Mouse (Mus musculus) olfactory bulb, adult 2 months (tissue): Measurements from ENCODE around the gene Proz. TPM values are rescaled to one million over a fixed set of nuclear protein-coding genes. Genes with fewer than 3 reads are reported as not detected.

Experiments used
- H3K27ac ChIP-seq: fragments of 200-500 bp; 2 replicates; pipeline ENCODE4 v1.5.1; 2012; ENCODE audit warnings: low read depth, low read length; ENCODE audit not compliant: insufficient read depth
- H3K4me1 ChIP-seq: fragments of 200-500 bp; 2 replicates; pipeline ENCODE4 v1.6.1; 2012; ENCODE audit warnings: low read length; ENCODE audit not compliant: control insufficient read depth, insufficient read depth
- H3K4me3 ChIP-seq: fragments of 200-500 bp; 2 replicates; pipeline ENCODE4 v1.5.1; 2012; ENCODE audit warnings: mild to moderate bottlenecking, low read depth, low read length, moderate library complexity; ENCODE audit not compliant: insufficient read depth
- CTCF ChIP-seq: fragments of 200-500 bp; IDR thresholded peaks from 2 replicates; pipeline ENCODE4 v1.5.1; 2012; ENCODE audit warnings: low read depth, mild to moderate bottlenecking, low read length, moderate library complexity; ENCODE audit not compliant: insufficient read depth
- POLR2A ChIP-seq: fragments of 200-500 bp; IDR thresholded peaks from 2 replicates; pipeline ENCODE4 v1.6.1; 2012; ENCODE audit warnings: mild to moderate bottlenecking, low read depth, low read length, moderate library complexity; ENCODE audit not compliant: insufficient read depth
- WGBS: fragments of 180-500 bp; shearing (Covaris S2); methylation state at CpG from one replicate; pipeline ENCODE4 v1.1.7; 2018; 5-methylcytosine and 5-hydroxymethylcytosine counted together
- polyA plus RNA-seq: library from polyadenylated mRNA; stranded (reverse); fragments of >200 nt; gene quantifications from 2 replicates; pipeline ENCODE4 v1.2.4, GENCODE M21; 2012; ENCODE audit warnings: low replicate concordance; ENCODE audit not compliant: missing spikeins, insufficient read depth, insufficient read length

Proz gene
- polyA plus RNA-seq: not detected in 2 replicates

DNA sequence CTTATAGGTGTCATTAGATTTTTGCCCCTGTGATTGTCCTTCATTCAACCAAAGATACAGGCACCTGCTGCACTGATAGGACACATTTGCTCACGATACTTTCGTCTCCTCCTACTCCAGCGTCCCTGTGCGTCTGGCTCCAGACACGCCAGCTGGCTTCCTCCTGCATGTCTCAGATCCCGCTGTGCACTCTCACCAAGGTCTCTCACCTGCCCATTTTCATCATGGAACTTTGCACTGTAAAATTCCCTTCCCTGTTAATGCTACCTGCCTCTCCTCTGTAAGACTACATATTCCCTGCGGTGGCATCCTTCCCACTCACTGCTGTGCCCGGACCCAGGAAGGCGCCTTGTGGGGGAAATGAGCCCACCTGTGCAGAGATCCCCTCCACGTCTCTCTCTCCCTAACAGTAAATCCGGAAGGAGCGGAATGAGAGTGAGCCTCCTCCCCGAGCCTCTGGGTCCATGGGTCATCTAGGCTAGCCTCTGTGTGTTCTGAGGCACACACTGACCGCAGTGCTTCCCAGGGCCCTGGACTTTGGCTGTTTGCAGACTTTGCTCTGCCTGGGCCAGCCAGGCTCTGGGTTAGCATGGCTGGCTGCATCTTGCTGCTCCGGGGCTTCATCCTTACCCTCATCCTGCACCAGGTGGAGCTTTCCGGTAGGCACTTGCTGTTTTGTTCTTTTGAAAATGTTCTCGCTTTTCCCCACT lies at the start of gene Proz:
Gene Proz, plus strand, starts transcription at position 474 of the 710 bp plus-strand sequence.
- TF ChIP-seq CTCF: no peak
- no peak for TF ChIP-seq POLR2A
- 77% methylated on average over 17 of the region's 17 CpGs for WGBS
- Histone ChIP-seq H3K27ac (no peak within 1 kb of the TSS), H3K4me1 (no peaks in the 10 kb centered on the region), H3K4me3 (no peak within 1 kb of the TSS)

DNA sequence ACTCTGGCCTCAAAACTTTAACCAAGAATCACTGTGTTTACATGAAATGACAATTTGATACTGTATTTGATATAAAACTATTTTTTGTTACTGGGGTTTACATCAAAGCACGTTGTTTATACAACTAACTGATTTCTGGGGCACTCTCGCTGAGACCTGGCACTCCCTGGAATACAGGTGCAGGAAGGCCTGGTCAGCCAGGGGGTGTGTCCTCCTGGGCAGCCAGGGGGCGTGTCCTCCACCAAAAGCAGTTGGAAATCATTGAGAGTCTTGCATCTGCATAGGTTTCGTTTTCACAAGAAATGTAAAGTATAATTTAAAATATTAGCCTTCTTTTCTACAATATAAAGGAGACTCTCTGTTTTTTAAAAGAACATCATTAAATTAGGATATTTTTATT lies 41.2 kb upstream of the Proz start:
- 64% methylated on average over 4 of the region's 4 CpGs for WGBS
- TF ChIP-seq POLR2A (no peak), CTCF (no peak)
- Histone ChIP-seq H3K4me3 (no peak overlapping the region), H3K4me1 (peaks cover 5% of the 10 kb centered on the region), H3K27ac (no peak overlapping the region)

DNA sequence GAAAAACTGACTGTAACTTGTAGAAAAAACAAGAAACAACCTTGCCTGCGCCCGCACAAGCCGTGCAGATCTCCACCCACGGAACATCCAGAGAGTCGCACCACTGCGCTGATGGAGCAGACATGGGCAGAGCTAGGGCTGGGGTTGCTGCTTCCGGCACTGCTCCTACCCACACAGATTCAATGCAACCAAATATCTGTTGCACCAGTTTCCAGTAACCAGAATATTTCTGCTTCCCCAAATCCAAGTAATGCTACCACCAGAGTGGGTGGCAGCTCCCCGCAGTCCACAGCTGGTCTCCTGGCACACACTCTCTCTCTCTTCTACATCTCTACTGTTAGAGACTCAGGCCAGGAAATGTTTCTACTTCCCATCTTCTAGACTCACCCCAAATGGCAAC lies 38.9 kb upstream of the Proz start:
- Histone ChIP-seq H3K4me1 (peaks cover 14% of the 10 kb centered on the region), H3K4me3 (no peak overlapping the region), H3K27ac (peak overlapping the region; percentile 15; the same call in 1 of the 2 replicates)
- TF ChIP-seq CTCF: no peak
- no peak for TF ChIP-seq POLR2A
- 42% methylated on average over 8 of the region's 8 CpGs for whole genome bisulfite sequencing

DNA sequence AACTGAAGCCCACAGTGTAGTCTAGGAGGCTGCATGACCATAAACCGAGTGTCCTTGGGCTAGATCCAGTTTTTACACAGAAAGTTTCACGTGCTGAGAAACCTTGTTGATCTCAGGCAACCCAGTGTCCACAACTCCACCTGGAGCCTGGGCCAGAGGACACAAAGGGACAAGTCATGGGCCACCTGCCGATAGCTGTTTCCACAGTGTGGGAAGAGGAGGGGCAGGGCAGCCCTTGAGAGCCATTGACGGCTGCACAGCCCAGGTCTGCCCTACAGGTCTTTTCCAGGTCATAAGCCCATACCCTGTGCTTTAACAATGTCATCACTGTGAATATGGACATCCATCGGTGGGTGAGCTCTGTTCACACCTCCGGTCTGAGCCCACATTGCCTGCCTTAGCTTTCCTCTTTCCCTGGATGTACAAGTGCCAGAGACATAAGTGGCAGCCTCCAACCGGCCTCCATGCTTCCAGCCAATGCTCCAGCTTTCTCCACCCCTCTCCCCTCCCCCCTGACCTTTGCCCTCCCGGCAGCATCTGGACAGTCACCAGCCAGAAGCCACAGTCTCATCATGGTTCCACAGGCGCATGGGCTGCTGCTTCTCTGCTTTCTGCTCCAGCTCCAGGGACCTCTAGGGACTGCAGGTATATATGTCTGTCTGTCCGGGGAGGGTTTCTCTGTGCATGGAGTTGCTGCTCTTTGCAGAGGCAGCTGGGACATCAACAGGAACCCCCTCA lies 35.1 kb upstream of the Proz start, which contains the start of gene F7:
Gene F7, plus strand, starts transcription at position 548 of the 738 bp plus-strand sequence.
- H3K4me3 ChIP-seq: no peak within 1 kb of the TSS
- WGBS: 74% methylated on average over 10 of the region's 10 CpGs
- H3K27ac ChIP-seq: no peak within 1 kb of the TSS
- TF ChIP-seq CTCF: no peak
- H3K4me1 ChIP-seq: peaks cover 18% of the 10 kb centered on the region

- H3K4me1 ChIP-seq: peaks cover 15% of the 10 kb centered on the region; the same call in 1 of the 2 replicates
- H3K4me3 ChIP-seq: no peak overlapping the region
- WGBS: 93% methylated on average over 5 of the region's 5 CpGs
- no peak overlapping the region for H3K27ac ChIP-seq
- TF ChIP-seq POLR2A (no peak), CTCF (no peak)
These were observed 33.1 kb upstream of the Proz start for GRCm38 (mm10) chr8:13027615-13028014.

- WGBS: 54% methylated on average over 5 of the region's 5 CpGs
- peaks cover 15% of the 10 kb centered on the region; the same call in 1 of the 2 replicates for H3K4me1 ChIP-seq
- no peak overlapping the region for H3K4me3 ChIP-seq
- H3K27ac ChIP-seq: no peak overlapping the region
- TF ChIP-seq CTCF (no peak), POLR2A (no peak)
These were observed 32.2 kb upstream of the Proz start for GRCm38 (mm10) chr8:13028482-13028881.

DNA sequence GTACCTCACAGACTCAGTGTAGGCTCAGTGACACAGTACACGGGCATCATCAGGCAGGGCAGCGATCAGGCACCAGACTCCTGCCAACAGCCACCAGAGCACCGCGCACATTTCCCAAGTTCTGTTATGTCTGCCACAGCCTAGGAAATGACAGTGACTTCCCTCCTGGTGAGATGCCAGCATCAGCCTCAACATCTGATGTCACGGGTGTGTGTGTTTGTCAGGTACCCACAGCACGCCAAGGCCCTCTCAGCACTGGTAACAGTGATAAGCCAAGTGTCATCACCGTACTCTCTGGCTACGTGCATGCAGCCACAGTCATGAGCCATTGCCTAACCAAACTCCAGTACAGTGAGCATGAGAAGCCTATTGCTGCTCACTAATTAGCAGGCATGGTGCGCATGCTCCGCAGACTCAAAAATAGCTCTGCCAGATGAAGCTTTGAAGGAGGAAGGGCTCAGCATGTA lies 24.3 kb upstream of the Proz start:
- H3K27ac ChIP-seq: peak overlapping the region; percentile 81
- H3K4me1 ChIP-seq: peaks cover 33% of the 10 kb centered on the region
- WGBS: 23% methylated on average over 10 of the region's 10 CpGs
- TF ChIP-seq POLR2A (no peak), CTCF (no peak)
- no peak overlapping the region for H3K4me3 ChIP-seq

DNA sequence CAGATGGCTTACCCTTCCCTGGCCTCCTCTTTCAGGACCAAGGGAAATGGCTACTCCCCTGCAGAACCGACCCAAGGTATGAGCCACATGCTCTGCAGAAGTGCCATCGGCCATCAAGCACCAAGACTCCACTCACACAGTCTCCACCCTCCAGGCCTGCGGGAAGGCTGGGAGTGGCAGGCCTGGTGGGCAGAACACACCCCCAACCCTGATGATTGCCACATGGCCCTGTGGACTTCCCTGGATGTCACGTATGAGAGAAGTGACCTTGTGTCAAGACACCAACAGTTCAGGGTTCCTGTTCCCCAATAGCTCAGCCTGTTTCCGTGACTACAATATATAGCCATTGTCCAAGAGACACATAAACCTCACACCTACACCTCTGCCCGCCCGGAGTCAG lies 23.7 kb upstream of the Proz start, which contains the start of gene F10:
Gene F10, plus strand, starts transcription at position 294 of the 400 bp plus-strand sequence.
- no peak within 1 kb of the TSS for H3K4me3 ChIP-seq
- 72% methylated on average over 7 of the region's 7 CpGs for WGBS
- peaks cover 33% of the 10 kb centered on the region for H3K4me1 ChIP-seq
- peak within 1 kb of the TSS; percentile 81 for H3K27ac ChIP-seq
- TF ChIP-seq POLR2A (no peak), CTCF (no peak)

GRCm38 (mm10) chr8:13037569-13037968 lies 23.1 kb upstream of the Proz start:
- Histone ChIP-seq H3K4me3 (no peak overlapping the region), H3K27ac (no peak overlapping the region), H3K4me1 (peaks cover 33% of the 10 kb centered on the region)
- 49% methylated on average over 5 of the region's 5 CpGs for WGBS
- TF ChIP-seq CTCF: no peak
- no peak for TF ChIP-seq POLR2A
